Mouse (Mus musculus): ENCODE data around the gene Catsper2. TPM values are rescaled to one million over a fixed set of nuclear protein-coding genes. Genes with fewer than 3 reads are reported as not detected.

Catsper2 gene
- total RNA-seq, 1 experiment from 2014 or later: 3.2 TPM

DNA sequence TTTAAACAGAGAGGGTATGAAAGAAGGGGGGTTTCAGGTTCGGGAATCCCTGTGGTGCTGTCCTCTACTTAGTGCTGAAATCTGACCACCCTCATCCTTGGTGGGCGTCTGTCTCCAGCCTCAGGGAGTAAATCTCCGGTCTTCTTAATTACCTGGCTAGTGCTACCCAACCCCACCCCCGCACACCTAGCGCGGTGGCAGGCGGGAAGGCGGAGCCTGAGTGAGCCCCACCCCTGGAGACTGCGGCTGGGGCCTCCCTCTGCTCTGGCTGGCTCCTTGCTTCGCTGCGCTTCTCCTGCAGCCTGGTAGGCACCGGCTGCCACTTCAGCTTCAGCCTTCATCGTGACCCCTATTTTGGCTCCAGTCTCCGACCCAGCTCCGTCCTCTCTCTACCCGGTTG lies 55.2 kb downstream of the Catsper2 start:
- 0 out of 2 replicates have a peak, but pooled peaks have one; percentile 13 for ATAC-seq (replicated peaks; ENCODE audit: low read depth, poor library complexity, severe bottlenecking)

DNA sequence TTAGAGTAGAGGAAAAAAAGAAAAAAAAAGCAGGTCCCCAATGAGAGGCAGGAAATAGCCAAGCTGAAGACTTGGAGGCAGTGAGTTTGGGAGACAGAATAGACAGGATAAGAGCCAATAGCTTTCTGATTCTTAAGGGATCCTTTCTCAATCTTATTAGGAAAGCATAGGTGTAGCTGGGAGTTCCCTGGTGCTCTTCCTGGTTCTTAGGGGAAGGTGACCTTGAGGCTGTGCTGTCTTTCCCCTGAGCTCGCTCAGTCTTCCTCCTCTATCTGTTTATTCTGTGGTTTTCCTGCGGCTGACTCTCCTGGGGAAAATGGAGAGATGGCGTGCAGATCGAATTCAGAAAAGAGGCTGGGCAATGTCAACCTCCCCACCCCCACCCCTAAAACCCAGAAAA lies 55.6 kb downstream of the Catsper2 start:
- ATAC-seq (replicated peaks; ENCODE audit: low read depth, poor library complexity, severe bottlenecking): no peak

DNA sequence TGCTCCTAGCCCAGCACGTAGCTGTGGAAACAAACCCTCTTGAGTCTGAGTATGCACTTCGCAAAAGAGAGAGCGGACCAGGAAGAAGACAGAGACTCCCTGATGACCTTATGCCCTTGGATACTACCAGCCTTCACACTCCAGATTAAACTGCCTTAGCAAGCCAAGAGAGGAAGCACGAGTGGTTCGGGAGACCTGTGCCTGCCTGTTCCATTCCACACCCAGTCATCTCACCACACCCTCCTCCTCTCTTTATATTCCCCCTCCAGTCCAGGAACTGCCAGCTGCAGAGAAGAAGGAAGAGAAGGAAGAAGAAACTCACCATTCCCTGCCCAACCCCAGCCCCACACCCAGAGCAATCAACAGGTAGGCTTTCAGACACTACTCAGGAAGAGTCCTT lies 56.1 kb downstream of the Catsper2 start, which contains the start of gene Ckmt1:
Gene Ckmt1, plus strand, starts transcription at position 221 of the 400 bp plus-strand sequence.
- no peak for ATAC-seq (replicated peaks; ENCODE audit: low read depth, poor library complexity, severe bottlenecking)

DNA sequence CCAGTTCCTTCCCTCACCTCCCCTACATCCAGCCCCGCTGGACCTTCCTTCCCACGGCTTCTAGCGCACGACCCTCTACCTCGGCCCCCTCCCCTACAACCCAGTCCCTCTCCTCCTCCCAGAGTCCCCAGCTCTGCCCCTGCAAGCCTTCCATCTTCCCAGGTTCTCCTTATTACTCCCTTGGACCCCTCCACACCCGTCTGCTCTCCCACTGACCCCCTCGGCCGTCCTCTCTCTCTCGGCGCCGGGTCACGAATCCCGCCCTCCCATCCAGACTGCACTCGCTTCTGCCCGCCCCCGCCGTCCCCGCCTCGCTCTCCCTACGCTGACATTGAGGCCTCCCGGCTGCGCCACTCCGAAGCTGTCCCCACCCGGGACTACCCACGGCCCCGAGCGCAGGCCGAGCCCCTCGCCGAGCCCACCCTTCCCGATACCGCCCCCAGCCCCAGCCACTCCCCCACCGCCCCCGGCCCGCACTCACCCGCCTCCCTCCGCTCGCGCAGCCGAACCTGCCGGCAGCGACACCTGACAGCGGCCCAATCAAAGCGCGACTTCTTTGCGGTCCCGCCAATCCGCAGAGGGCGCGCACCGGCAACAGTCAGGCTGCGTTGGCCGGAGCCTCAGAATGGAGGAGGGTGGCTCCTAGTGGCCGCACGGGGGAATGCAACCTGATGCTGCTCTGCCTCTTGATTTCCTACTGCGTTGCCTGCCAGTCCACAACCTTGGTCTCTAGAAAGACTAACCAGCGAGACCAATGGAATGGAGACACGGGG lies 58.6 kb downstream of the Catsper2 start, which contains the start of gene Ppip5k1:
Gene Ppip5k1, minus strand, starts transcription at position 577 of the 773 bp plus-strand sequence.
- peak; percentile 97 for ATAC-seq (replicated peaks; ENCODE audit: low read depth, poor library complexity, severe bottlenecking)

DNA sequence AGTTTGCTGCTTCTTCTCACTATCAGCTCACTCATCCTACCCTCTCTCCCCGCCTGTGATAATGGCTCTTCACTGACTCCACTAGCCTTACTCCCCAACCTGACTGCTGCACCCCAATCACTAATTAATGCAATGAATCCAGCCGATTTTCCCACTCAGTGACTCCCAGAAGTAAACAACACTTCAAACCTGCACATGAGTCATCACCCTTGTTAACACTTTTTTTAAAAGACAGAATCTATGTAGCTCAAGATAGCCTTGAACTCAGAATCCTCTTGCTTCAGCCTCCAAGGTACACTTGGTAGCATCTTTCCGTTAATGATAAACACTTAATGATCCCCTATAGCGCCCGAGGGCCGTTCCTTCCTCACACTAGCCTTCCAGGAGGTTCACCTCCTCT lies 59.2 kb downstream of the Catsper2 start:
- no peak for ATAC-seq (replicated peaks; ENCODE audit: low read depth, poor library complexity, severe bottlenecking)

DNA sequence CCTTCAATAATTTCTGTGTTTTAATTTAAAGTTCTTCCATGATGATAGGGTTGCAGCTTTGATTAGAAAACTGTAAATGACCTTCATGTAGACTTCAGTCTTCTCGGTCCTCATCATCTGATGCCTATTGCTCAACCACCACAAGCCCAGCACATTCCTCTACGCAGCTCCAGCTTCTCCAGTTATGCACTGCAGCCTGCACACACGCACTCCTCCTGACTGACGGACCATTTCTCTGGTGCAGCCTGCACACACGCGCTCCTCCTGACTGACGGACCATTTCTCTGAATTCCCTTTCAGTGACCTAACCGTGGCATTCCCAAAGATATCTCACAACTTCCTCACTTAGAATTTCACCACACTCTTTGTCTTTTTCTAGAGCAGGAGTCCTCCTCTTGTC lies 60.4 kb downstream of the Catsper2 start:
- ATAC-seq (replicated peaks; ENCODE audit: low read depth, poor library complexity, severe bottlenecking): no peak

Other genes starting within 250 kb of the Catsper2 start
- 30.3 and 32.1 TPM in 2 replicates for gene Tubgcp4, start 243.1 kb downstream of the Catsper2 start, total RNA-seq (2017)
- gene Zscan29, start 242.7 kb downstream of the Catsper2 start, total RNA-seq (2017): 18.0 and 20.1 TPM in 2 replicates
- gene Trp53bp1, start 142.4 kb downstream of the Catsper2 start, total RNA-seq (2017): 43.2 and 45.5 TPM in 2 replicates
- gene Map1a, start 124.2 kb downstream of the Catsper2 start, total RNA-seq (2017): under 0.01 TPM in 1 of 2 replicates, not detected in the other
- gene Ppip5k1, start 58.4 kb downstream of the Catsper2 start, total RNA-seq (2017): 12.2 and 22.1 TPM in 2 replicates
- gene Ckmt1, start 56.1 kb downstream of the Catsper2 start, total RNA-seq (2017): not detected in 2 replicates
- gene Strc, start 26.6 kb downstream of the Catsper2 start, total RNA-seq (2017): not detected in 2 replicates
- 272 and 336 TPM in 2 replicates for gene Pdia3, start within 50 bp of the Catsper2 start, total RNA-seq (2017)
- not detected in 2 replicates for gene Ell3, start 30.5 kb upstream of the Catsper2 start, total RNA-seq (2017)
- 300 and 324 TPM in 2 replicates for gene Serf2, start 35.4 kb upstream of the Catsper2 start, total RNA-seq (2017)
- 76.4 and 129 TPM in 2 replicates for gene Hypk, start 39.5 kb upstream of the Catsper2 start, total RNA-seq (2017)
- 1.4 and 1.8 TPM in 2 replicates for gene Serinc4, start 43.0 kb upstream of the Catsper2 start, total RNA-seq (2017)
- 51.2 and 61.1 TPM in 2 replicates for gene Mfap1b, start 60.3 kb upstream of the Catsper2 start, total RNA-seq (2017)
- 34.0 and 34.7 TPM in 2 replicates for gene Mfap1a, start 92.9 kb upstream of the Catsper2 start, total RNA-seq (2017)
- gene Wdr76, start 92.9 kb upstream of the Catsper2 start, total RNA-seq (2017): 38.6 and 42.9 TPM in 2 replicates